Mouse (Mus musculus) left cerebral cortex, postnatal 10 days (tissue): ENCODE results near the gene Snx12. TPM values are rescaled to one million over a fixed set of nuclear protein-coding genes. Genes with fewer than 3 reads are reported as not detected.
"Not testable (repeated sequence)": the region's sequence is repeated elsewhere in the genome, so short reads cannot be mapped to it uniquely, and the experiment has no call there.

ENCODE experiments used
- DNase-seq, 2 experiments: peaks; one replicate each; pipeline ENCODE4 v3.0.0; 2021 to 2022; ENCODE audit warnings: low spot score in 2 of 2, mixed read lengths in 1 of 2; ENCODE audit errors: extremely low spot score in 1 of 2
- intact Hi-C: fragments of 180-260 bp; cut with DNase I; formaldehyde crosslinking; loops from one replicate; pipeline ENCODE4 v1.15.1; 2025
- total RNA-seq, 2 experiments: library from RNA; stranded (reverse); gene quantifications; 2 replicates each; pipeline ENCODE4 v1.2.3; 2021

Gene Snx12
- total RNA-seq, 2 experiments from 2014 or later = 64.2 to 64.3 TPM

- no peak for DNase-seq
- intact Hi-C loops = no loop called here
Measured at GRCm38 (mm10) chrX:101157488-101157887, 64.9 kb downstream of the Snx12 start.

- intact Hi-C loops = no loop called here
Measured at GRCm38 (mm10) chrX:101156369-101156768, 66.0 kb downstream of the Snx12 start.

GRCm38 (mm10) chrX:101147506-101147905 is 74.9 kb downstream of the Snx12 start:
- DNase-seq = no peak
- intact Hi-C loops = no loop called here

More at GRCm38 (mm10) chrX:101156369-101156768, 66.0 kb downstream of the Snx12 start:
- DNase-seq = no peak

- intact Hi-C loops = loop anchor here (2.0 to 5.0 kb wide), 2 partner anchors 155 to 199 kb away; no protein-coding TSS in a partner anchor
- peak in 1 of 2 experiments; percentile 14 for DNase-seq
Measured at GRCm38 (mm10) chrX:101131992-101132791, 90.2 kb downstream of the Snx12 start.

GRCm38 (mm10) chrX:101131001-101131400 is 91.4 kb downstream of the Snx12 start:
- peak; percentile 56 to 63 for DNase-seq
- intact Hi-C loops = loop anchor here (2.0 to 5.0 kb wide), 2 partner anchors 156 to 200 kb away; no protein-coding TSS in a partner anchor

DNA sequence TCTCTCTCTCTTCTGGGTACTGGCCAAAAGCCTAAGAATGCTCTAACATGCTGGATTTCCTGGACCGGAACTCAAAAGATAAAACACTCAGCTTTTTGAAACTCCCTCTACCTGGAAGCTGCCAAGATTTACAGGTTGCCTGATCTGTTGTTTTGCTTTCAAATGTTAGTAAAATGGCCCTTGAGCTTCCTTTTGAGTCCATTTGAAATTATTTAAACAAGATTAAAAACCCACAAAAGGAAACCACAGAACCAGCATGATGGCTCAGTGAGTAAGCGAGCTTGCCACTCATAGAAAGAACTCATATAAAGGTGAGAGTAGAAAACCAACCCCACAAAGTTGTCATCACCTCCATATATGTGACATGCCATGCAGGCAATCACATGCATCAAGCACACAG is 93.8 kb downstream of the Snx12 start:
- intact Hi-C loops = loop anchor here (10.0 kb wide), 1 partner anchor 344 kb away; no protein-coding TSS in a partner anchor
- no peak for DNase-seq

- intact Hi-C loops = loop anchor here (10.0 kb wide), 1 partner anchor 342 kb away; no protein-coding TSS in a partner anchor
- no peak for DNase-seq
Measured at GRCm38 (mm10) chrX:101126977-101127376, 95.4 kb downstream of the Snx12 start.

GRCm38 (mm10) chrX:101126474-101126955 is 95.8 kb downstream of the Snx12 start:
- peak in 1 of 2 experiments; percentile 21 for DNase-seq
- intact Hi-C loops = loop anchor here (10.0 kb wide), 1 partner anchor 342 kb away; no protein-coding TSS in a partner anchor

GRCm38 (mm10) chrX:101120546-101120945 is 101.8 kb downstream of the Snx12 start:
- intact Hi-C loops = loop anchor here (10.0 kb wide), 1 partner anchor 336 kb away; no protein-coding TSS in a partner anchor
- no peak for DNase-seq

DNA sequence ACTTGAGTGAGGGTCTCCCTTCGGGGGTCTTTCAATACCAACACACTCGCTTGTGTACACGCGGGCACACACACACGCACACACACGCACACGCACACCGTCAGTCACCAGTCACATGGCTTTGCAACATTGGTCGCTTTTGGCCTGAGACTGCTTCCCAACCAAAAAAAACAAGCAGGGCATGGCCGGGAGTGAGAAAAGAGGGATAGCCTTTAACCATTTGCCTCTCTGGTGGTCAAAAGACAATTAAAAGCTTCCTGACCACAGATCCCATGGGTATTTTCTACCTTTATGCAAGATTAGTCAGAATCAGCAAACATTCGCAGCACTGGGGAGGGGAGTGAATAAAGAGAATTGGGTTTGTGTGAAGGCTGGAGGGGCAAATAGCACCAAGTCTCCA is 136.4 kb downstream of the Snx12 start, which contains the start of gene Slc7a3:
Gene Slc7a3 (minus strand): TSS at position 101 of the 400 bp plus-strand sequence.
- no peak for DNase-seq
- intact Hi-C loops = no loop called here

DNA sequence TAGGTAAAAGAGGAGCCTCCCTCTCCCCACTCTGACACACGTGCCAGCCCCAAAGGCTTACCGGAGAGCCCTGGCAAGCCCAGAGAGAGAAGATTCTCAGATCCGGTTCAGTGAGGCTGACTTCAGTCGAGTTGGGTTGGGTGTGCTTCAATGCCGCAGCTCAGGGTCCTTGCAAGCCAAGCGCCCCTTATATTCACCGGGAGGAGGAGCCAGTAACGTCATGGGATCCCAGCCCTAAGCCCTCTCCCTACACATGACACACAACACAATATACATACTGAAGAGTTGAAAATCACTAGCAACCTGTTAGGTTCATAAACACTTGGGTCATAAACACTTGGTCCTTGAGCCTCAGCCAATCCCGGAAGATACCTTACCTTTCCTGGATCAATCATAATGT is 137.2 kb downstream of the Snx12 start:
- intact Hi-C loops, DNase-seq: not testable (repeated sequence)

DNA sequence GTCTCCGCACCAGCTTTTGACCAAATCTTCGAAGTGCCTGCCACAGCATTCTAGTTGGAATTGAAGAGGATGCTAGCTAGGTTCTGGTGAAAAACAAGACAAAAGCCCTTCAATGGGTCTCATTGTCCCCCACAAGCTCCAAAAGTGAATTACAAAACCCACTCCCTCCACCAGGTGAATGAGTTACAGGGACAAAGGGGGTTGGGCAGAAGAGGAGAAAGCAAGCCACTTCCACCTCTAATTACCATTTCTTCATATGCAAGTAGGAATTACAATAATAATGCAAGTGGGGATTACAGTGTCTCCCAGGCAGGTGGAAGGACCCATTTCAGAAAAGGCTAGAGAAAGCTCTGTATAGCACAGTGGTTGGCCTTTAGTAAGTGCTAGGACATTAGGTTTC is 138.2 kb downstream of the Snx12 start:
- no peak for DNase-seq
- intact Hi-C loops = no loop called here

GRCm38 (mm10) chrX:101065245-101065644 is 157.1 kb downstream of the Snx12 start:
- intact Hi-C loops = no loop called here
- DNase-seq = no peak

GRCm38 (mm10) chrX:101063503-101063902 is 158.9 kb downstream of the Snx12 start:
- no peak for DNase-seq
- intact Hi-C loops = no loop called here

DNA sequence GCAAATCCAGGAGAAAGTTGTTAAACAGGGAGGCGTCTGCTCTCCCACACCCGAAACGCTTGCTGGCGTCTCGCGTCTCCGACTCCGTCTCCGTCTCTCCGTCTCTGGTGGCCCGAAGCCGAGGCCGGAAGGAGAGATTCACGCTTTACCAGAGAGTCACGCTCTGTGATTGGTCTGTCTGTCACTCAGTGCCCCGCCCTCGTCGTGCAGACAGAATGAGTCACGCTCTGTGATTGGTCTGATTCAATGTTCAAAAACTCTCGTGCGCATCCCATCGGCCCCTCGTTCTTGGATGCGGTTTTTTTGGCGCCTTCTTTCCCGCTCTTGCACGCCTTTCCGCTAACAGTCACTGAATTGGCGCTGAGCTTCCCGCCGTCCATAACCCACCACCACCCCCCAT is 162.8 kb downstream of the Snx12 start, which contains the start of gene Tex11:
Gene Tex11 (minus strand): TSS at position 127 of the 400 bp plus-strand sequence.
- no peak for DNase-seq
- intact Hi-C loops = no loop called here

Other genes starting within 250 kb of the Snx12 start
- under 1 TPM in 1 of 2 experiments, not detected in 1; 0.11 TPM for gene Tex11, start 162.9 kb downstream of the Snx12 start, total RNA-seq
- 10 to 100 TPM; 15.0 to 16.5 TPM for gene Slc7a3, start 136.5 kb downstream of the Snx12 start, total RNA-seq
- gene Foxo4, start 32.0 kb upstream of the Snx12 start, total RNA-seq = 10 to 100 TPM in 1 of 2 experiments, 1 to 10 TPM in 1; 9.1 to 10.4 TPM
- gene Gm614, start 41.4 kb upstream of the Snx12 start, total RNA-seq = not detected
- 1 to 10 TPM; 2.5 to 3.7 TPM for gene Il2rg, start 45.7 kb upstream of the Snx12 start, total RNA-seq
- gene Gm20489, start 46.5 kb upstream of the Snx12 start, total RNA-seq = not detected
- 10 to 100 TPM; 26.1 to 33.7 TPM for gene Med12, start 51.5 kb upstream of the Snx12 start, total RNA-seq
- gene Nlgn3, start 76.6 kb upstream of the Snx12 start, total RNA-seq = 100 to 1,000 TPM; 226 to 229 TPM
- gene Gjb1, start 153.8 kb upstream of the Snx12 start, total RNA-seq = 1 to 10 TPM; 1.5 to 2.1 TPM
- 100 to 1,000 TPM; 152 to 173 TPM for gene Zmym3, start 198.3 kb upstream of the Snx12 start, total RNA-seq
- gene Nono, start 206.8 kb upstream of the Snx12 start, total RNA-seq = 100 to 1,000 TPM; 154 to 163 TPM
- 1 to 10 TPM; 1.3 to 1.4 TPM for gene Itgb1bp2, start 226.5 kb upstream of the Snx12 start, total RNA-seq